Mouse (Mus musculus): ENCODE measurements around the gene Tcap.

DNA sequence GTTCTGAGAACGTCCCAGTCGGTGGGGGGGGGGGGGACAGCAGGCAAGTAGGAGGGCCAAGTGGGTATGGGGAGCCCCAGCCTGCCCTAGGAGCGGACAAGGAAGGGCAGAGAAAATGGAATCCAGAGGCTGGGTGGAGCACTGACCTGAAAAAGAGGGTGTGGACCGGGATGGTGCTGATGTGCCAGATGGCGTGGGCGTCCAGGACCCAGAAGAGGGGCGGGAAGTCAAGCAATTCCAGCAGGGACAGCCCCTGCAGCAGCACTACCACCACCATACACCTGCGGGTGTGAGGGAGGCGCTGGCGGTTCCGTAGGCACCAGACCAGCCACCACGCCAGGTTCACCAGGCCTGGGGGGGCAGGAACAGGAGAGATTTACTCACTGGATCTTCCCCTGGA, 6.5 kb downstream of the Tcap start:
- no peak for TF ChIP-seq EP300 (IDR thresholded peaks at IDR 0.05; ENCODE audit: insufficient read depth, low read depth, low read length)
- no peak for TF ChIP-seq CTCF (IDR thresholded peaks at IDR 0.05; ENCODE audit: low read depth, low read length)

Measured in ES-Bruce4 (cell line).